Mouse (Mus musculus): Measurements from ENCODE around the gene Fat1. TPM values are rescaled to one million over a fixed set of nuclear protein-coding genes. Genes with fewer than 3 reads are reported as not detected.

The Fat1 gene
- polyA plus RNA-seq, 1 experiment from 2014 or later, result 11.9 TPM

GRCm38 (mm10) chr8:44935741-44936140, 494 bp downstream of the Fat1 start:
- peak overlapping the region; percentile 74 for H3K9ac ChIP-seq (replicated peaks)
- peak overlapping the region; percentile 80 for H3K27ac ChIP-seq
- peaks cover 27% of the 10 kb centered on the region for H3K4me1 ChIP-seq (replicated peaks)
- peak overlapping the region; percentile 76 for H3K4me2 ChIP-seq (replicated peaks)
- no peaks in the 10 kb centered on the region for H3K9me3 ChIP-seq
- H3K36me3 ChIP-seq, result no peaks in the 10 kb centered on the region
- H3K4me3 ChIP-seq (replicated peaks), result peak overlapping the region; percentile 79
- ATAC-seq, result peak; percentile 69
- 0 out of 2 replicates have a peak, but pooled peaks cover 5% of the 10 kb centered on the region for H3K27me3 ChIP-seq
- under 1% methylated on average over 24 of the region's 24 CpGs for WGBS

GRCm38 (mm10) chr8:44936481-44936961, 1.3 kb downstream of the Fat1 start:
- 0 out of 2 replicates have a peak, but pooled peaks cover 5% of the 10 kb centered on the region for H3K27me3 ChIP-seq
- H3K9me3 ChIP-seq, result no peaks in the 10 kb centered on the region

GRCm38 (mm10) chr8:44937141-44937825, 2.0 kb downstream of the Fat1 start:
- H3K4me3 ChIP-seq (replicated peaks), result peak overlapping the region; percentile 79
- no peaks in the 10 kb centered on the region; the same call in 1 of the 2 replicates for H3K36me3 ChIP-seq
- H3K9ac ChIP-seq (replicated peaks), result peak overlapping the region; percentile 74
- under 1% methylated on average over 34 of the region's 34 CpGs for WGBS
- peak overlapping the region; percentile 85 for H3K27ac ChIP-seq
- peaks cover 27% of the 10 kb centered on the region for H3K4me1 ChIP-seq (replicated peaks)
- ATAC-seq, result no peak
- H3K4me2 ChIP-seq (replicated peaks), result peak overlapping the region; percentile 76
- H3K9me3 ChIP-seq, result no peaks in the 10 kb centered on the region
- H3K27me3 ChIP-seq, result 0 out of 2 replicates have a peak, but pooled peaks cover 5% of the 10 kb centered on the region

More at GRCm38 (mm10) chr8:44936481-44936961, 1.3 kb downstream of the Fat1 start:
- Histone ChIP-seq H3K36me3 (no peaks in the 10 kb centered on the region; the same call in 1 of the 2 replicates), H3K9ac (replicated peaks) (peak overlapping the region; percentile 74), H3K4me2 (replicated peaks) (peak overlapping the region; percentile 76), H3K4me1 (replicated peaks) (peaks cover 27% of the 10 kb centered on the region), H3K27ac (no peak overlapping the region), H3K4me3 (replicated peaks) (peak overlapping the region; percentile 79)
- under 1% methylated on average over 16 of the region's 16 CpGs for WGBS
- ATAC-seq, result no peak

- Histone ChIP-seq H3K4me2 (replicated peaks) (peak overlapping the region; percentile 76), H3K27ac (peak overlapping the region; percentile 85), H3K36me3 (no peaks in the 10 kb centered on the region; the same call in 1 of the 2 replicates), H3K9me3 (no peaks in the 10 kb centered on the region), H3K9ac (replicated peaks) (peak overlapping the region; percentile 74), H3K27me3 (0 out of 2 replicates have a peak, but pooled peaks cover 5% of the 10 kb centered on the region), H3K4me1 (replicated peaks) (peaks cover 27% of the 10 kb centered on the region), H3K4me3 (replicated peaks) (peak overlapping the region; percentile 79)
- WGBS, result under 1% methylated on average over 86 of the region's 87 CpGs
- peak; percentile 85 for ATAC-seq
Measured at GRCm38 (mm10) chr8:44937905-44938642, 2.8 kb downstream of the Fat1 start.

GRCm38 (mm10) chr8:44938643-44938979, 3.4 kb downstream of the Fat1 start:
- Histone ChIP-seq H3K4me3 (replicated peaks) (peak overlapping the region; percentile 79), H3K36me3 (no peaks in the 10 kb centered on the region; the same call in 1 of the 2 replicates), H3K27me3 (0 out of 2 replicates have a peak, but pooled peaks cover under 1% of the 10 kb centered on the region), H3K4me2 (replicated peaks) (peak overlapping the region; percentile 76), H3K4me1 (replicated peaks) (peaks cover 23% of the 10 kb centered on the region), H3K9ac (replicated peaks) (peak overlapping the region; percentile 74), H3K27ac (peak overlapping the region; percentile 85), H3K9me3 (no peaks in the 10 kb centered on the region)
- ATAC-seq, result no peak
- WGBS, result under 1% methylated on average over 12 of the region's 12 CpGs

- Histone ChIP-seq H3K9ac (replicated peaks) (no peak overlapping the region), H3K27me3 (no peaks in the 10 kb centered on the region), H3K4me1 (replicated peaks) (peaks cover 7% of the 10 kb centered on the region; the same call in 1 of the 2 replicates), H3K9me3 (no peaks in the 10 kb centered on the region), H3K4me3 (replicated peaks) (no peak overlapping the region), H3K27ac (no peak overlapping the region), H3K36me3 (peaks cover 9% of the 10 kb centered on the region), H3K4me2 (replicated peaks) (no peak overlapping the region)
- WGBS, result 99% methylated on average over 4 of the region's 4 CpGs
- ATAC-seq, result no peak
Measured at GRCm38 (mm10) chr8:44945577-44945976, 10.3 kb downstream of the Fat1 start.

- no peak overlapping the region for H3K4me2 ChIP-seq (replicated peaks)
- WGBS, result 71% methylated on average over 9 of the region's 9 CpGs
- H3K36me3 ChIP-seq, result peaks cover 39% of the 10 kb centered on the region
- H3K9me3 ChIP-seq, result peaks cover 4% of the 10 kb centered on the region; the same call in 1 of the 2 replicates
- no peaks in the 10 kb centered on the region for H3K27me3 ChIP-seq
- no peak overlapping the region for H3K4me3 ChIP-seq (replicated peaks)
- no peak for ATAC-seq
- H3K27ac ChIP-seq, result no peak overlapping the region
- no peak overlapping the region for H3K9ac ChIP-seq (replicated peaks)
- peaks cover 7% of the 10 kb centered on the region; the same call in 1 of the 2 replicates for H3K4me1 ChIP-seq (replicated peaks)
Measured at GRCm38 (mm10) chr8:44948597-44948996, 13.3 kb downstream of the Fat1 start.

- Histone ChIP-seq H3K4me3 (replicated peaks) (no peak overlapping the region), H3K9ac (replicated peaks) (no peak overlapping the region), H3K36me3 (peaks cover 8% of the 10 kb centered on the region; the same call in 1 of the 2 replicates), H3K27ac (no peak overlapping the region), H3K4me1 (replicated peaks) (peaks cover 48% of the 10 kb centered on the region), H3K4me2 (replicated peaks) (no peak overlapping the region), H3K27me3 (no peaks in the 10 kb centered on the region), H3K9me3 (no peaks in the 10 kb centered on the region)
- WGBS, result 35% methylated on average over 10 of the region's 10 CpGs
- 0 out of 2 replicates have a peak, but pooled peaks have one; percentile 15 for ATAC-seq
Measured at GRCm38 (mm10) chr8:44960455-44960854, 25.2 kb downstream of the Fat1 start.

GRCm38 (mm10) chr8:44960906-44961305, 25.7 kb downstream of the Fat1 start:
- ATAC-seq, result peak; percentile 55
- Histone ChIP-seq H3K36me3 (peaks cover 8% of the 10 kb centered on the region; the same call in 1 of the 2 replicates), H3K9me3 (no peaks in the 10 kb centered on the region), H3K9ac (replicated peaks) (no peak overlapping the region), H3K4me3 (replicated peaks) (no peak overlapping the region), H3K4me1 (replicated peaks) (peaks cover 48% of the 10 kb centered on the region), H3K27ac (no peak overlapping the region), H3K4me2 (replicated peaks) (no peak overlapping the region), H3K27me3 (no peaks in the 10 kb centered on the region)
- WGBS, result 33% methylated on average over 5 of the region's 5 CpGs

- Histone ChIP-seq H3K27ac (no peak overlapping the region), H3K4me3 (replicated peaks) (no peak overlapping the region), H3K4me2 (replicated peaks) (no peak overlapping the region), H3K27me3 (no peaks in the 10 kb centered on the region), H3K4me1 (replicated peaks) (peaks cover 48% of the 10 kb centered on the region), H3K9me3 (no peaks in the 10 kb centered on the region), H3K36me3 (peaks cover 8% of the 10 kb centered on the region; the same call in 1 of the 2 replicates), H3K9ac (replicated peaks) (no peak overlapping the region)
- 68% methylated on average over 6 of the region's 6 CpGs for WGBS
- ATAC-seq, result no peak
Measured at GRCm38 (mm10) chr8:44961492-44961891, 26.2 kb downstream of the Fat1 start.

GRCm38 (mm10) chr8:44962572-44963231, 27.5 kb downstream of the Fat1 start:
- no peak overlapping the region for H3K9ac ChIP-seq (replicated peaks)
- 46% methylated on average over 12 of the region's 12 CpGs for whole genome bisulfite sequencing
- ATAC-seq, result no peak

More at GRCm38 (mm10) chr8:44962572-44963231, 27.5 kb downstream of the Fat1 start:
- Histone ChIP-seq H3K4me3 (replicated peaks) (no peak overlapping the region), H3K4me2 (replicated peaks) (no peak overlapping the region), H3K4me1 (replicated peaks) (peaks cover 48% of the 10 kb centered on the region), H3K27ac (no peak overlapping the region), H3K9me3 (no peaks in the 10 kb centered on the region), H3K27me3 (no peaks in the 10 kb centered on the region), H3K36me3 (peaks cover 7% of the 10 kb centered on the region; the same call in 1 of the 2 replicates)
